Mouse (Mus musculus): ENCODE data around the gene Eif3m.
"Not testable (repeated sequence)": the region's sequence is repeated elsewhere in the genome, so short reads cannot be mapped to it uniquely, and the experiment has no call there.

The Eif3m gene

DNA sequence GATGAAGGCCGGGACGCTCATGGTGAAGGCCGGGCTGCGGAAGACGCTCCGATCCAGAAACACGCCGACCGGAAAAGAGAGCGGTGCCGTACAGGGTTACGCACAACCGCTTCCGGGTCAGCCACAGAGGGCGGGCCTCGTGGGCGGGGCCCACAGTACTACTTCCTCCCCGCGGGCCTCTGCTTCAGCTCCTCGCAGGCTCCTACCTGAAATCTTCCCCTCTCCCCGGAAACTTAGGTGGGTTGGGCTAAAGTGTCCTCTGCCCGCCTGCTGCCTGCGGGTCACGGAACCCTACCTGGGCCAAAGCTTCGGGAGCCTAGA lies at the start of gene Eif3m:
Gene Eif3m (minus strand): TSS at position 114 of the 321 bp plus-strand sequence.
- in situ Hi-C loops (cut with MboI; ENCODE audit: low sequenced_read_pairs) = no loop called here

DNA sequence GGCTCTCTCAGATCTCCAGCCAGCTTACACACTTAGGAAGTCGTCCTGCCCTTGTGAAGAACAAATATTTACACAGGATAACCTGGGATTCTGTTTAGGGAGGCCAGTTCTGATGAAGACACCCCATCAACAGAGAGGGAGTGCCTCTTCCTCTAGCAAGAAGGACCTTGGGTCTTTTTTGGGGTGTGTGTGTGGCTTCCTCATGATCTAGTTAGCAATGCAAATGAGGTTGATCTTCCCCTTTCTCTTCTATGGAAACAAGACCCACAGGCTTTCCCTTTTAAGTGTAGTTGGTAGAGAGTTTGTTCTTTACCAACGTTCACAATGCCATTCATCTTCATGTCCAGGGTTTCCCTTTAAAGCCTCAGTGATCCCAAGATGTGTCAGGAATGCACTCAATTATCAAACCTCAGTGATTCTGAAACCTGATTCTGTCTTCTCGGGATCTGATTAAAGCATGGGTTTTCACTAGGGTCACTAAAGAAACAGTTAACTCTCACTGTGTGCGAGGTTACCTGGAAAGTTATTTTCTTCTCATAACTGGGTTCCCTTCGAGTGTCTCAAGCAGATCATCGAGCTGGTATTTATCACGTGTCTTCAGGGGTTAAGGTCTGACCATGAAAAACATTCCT lies 46.0 kb upstream of the Eif3m start:
- in situ Hi-C loops (cut with MboI; ENCODE audit: low sequenced_read_pairs) = no loop called here

DNA sequence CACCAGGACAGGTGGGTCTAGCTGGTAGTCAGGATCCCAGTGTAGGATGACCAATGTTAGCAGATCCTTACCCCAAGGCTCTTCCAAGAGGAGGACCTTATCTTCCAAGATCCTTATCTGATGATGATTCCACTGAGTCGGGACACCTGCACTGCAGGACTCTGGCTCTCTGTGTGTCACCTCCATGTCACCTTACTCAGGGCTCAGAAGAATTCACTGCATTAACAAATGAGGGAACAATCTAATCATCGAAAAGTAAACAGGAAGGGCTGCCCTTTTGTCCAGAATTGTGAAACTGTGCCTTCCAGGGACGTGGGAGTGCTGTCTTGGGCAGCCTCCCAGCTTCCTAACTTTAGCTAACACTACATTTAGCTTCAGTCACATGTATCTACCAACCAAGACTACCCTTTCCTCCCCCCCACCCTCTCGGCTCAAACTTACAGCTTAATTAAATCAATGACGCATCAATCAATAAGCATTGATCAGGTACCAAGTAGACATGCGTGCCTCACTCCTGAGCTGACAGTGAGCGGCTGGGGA lies 41.8 kb upstream of the Eif3m start:
- in situ Hi-C loops (cut with MboI; ENCODE audit: low sequenced_read_pairs) = no loop called here

DNA sequence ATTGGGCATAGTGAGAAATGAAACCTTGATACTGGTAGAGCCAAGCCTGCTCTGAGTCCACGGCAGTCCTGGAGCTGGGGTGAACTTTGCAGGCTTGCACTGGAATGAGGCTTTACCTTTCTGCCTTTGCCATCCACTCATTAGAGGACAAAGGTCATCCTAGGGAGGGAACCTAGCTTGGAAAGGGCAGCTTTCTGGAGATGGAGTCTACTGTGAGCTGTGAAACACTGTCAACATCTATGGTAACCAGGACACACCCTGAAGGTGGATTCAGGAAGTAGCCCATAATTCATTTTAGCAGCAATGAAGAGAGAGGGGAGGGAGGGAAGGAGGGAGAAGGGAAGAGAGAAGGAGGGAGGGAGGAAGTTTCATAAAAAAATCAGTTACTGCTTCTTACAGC lies 38.6 kb upstream of the Eif3m start:
- in situ Hi-C loops (cut with MboI; ENCODE audit: low sequenced_read_pairs) = no loop called here

DNA sequence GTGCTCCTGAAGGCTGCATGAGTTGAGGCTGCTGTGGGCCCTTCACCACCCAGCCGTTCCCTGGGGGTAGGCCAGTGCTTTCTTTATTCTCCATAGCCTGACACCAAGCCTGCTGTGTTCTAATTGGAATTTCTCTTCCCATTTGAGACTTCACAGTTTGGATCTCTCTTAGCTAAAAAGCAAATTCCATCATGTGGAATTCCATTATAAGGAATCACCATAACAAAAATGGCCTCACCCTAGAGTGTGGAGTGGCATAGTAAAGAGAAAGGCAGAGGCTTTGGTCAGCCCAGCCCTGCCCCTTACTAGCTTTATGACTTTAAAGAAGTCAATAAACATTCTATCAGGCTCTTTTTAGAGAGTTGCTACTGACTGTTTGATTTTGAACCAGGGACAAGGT lies 31.4 kb upstream of the Eif3m start:
- in situ Hi-C loops (cut with MboI; ENCODE audit: low sequenced_read_pairs) = no loop called here

DNA sequence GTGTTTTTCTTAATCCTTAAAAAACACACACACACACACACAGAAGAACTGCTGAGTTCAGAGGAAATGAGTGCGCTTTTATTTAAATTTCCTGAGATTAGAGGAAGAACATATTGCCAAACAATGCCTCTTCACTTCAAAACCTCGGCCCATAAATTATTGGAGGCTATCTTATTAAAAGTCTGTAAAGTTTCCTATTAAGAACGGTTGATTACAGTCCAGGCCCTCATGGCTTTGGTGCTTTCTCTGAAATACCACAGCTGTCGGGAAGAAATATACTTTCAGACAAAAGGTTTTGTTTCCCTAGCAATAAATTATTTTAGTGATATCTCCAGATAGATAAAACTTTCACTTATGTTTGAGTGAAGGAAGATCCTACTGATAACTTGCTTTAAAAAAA lies 26.3 kb upstream of the Eif3m start:
- in situ Hi-C loops (cut with MboI; ENCODE audit: low sequenced_read_pairs) = no loop called here

DNA sequence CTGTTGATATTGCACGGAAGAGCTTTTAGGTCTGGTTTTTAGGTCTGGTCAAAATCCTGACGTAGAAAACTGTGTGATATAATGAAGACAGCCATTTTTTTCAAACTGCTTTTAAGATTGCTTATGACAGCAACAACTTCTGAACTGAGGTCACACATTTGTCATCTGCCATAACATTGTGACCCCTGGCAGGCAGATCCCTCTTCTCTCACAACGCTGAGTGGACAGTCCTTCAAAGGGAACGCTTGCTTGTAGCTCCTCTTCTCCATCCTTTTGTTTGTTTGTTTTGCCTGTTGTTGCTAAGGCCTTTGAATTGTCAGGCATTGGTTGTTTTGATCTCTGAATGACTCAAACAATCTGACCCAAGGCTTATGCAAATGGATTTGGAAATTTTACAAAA lies 24.0 kb upstream of the Eif3m start:
- in situ Hi-C loops (cut with MboI; ENCODE audit: low sequenced_read_pairs) = no loop called here

DNA sequence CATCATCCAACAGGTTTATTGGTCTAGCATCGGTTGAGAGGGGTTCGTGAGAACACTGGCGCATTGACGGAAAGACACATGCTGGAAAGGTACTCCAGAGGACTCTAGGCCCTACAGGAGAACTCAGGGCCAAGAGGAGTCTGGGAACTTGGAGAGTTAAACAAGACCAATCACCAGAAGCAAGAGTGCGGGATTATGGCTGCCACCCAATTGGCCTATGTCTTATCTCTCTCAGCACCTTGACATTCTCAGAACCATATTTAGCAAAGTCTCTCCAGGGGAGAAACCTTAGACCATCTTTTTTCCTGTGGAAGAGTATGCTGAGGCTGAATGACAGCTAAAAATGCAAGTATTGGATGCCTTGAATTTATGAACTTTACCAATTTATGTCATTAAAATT lies 22.0 kb upstream of the Eif3m start:
- in situ Hi-C loops (cut with MboI; ENCODE audit: low sequenced_read_pairs) = no loop called here

DNA sequence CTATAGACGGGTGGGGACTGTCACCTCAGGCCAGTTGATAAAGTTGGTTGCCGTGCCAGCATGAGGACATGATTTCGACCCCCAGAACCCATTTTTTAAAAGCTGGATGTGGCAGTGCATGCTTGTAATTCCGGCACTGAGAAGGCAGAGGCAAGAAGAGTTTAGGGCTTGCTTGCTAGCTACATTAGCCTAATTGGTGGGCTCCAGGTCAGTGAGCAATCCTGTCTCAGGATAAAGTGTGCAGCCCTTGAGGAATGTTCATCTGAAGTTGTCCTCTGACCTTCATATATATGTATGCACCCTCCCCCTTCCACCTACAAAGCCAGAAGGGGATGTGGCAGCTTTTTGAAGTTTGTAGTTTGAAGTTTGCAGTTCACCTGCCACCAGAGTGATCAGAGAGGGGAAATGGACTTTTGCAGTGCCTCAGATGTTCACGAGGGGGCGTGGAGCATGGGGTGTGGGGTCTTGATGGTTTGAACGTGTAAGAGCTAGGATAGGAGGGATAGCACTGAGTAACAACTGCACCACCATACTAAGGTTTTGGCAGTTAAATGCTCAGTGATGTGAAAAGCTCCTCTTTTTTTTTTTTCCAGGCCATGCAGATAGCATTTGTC lies 21.2 kb upstream of the Eif3m start:
- in situ Hi-C loops (cut with MboI; ENCODE audit: low sequenced_read_pairs) = no loop called here

DNA sequence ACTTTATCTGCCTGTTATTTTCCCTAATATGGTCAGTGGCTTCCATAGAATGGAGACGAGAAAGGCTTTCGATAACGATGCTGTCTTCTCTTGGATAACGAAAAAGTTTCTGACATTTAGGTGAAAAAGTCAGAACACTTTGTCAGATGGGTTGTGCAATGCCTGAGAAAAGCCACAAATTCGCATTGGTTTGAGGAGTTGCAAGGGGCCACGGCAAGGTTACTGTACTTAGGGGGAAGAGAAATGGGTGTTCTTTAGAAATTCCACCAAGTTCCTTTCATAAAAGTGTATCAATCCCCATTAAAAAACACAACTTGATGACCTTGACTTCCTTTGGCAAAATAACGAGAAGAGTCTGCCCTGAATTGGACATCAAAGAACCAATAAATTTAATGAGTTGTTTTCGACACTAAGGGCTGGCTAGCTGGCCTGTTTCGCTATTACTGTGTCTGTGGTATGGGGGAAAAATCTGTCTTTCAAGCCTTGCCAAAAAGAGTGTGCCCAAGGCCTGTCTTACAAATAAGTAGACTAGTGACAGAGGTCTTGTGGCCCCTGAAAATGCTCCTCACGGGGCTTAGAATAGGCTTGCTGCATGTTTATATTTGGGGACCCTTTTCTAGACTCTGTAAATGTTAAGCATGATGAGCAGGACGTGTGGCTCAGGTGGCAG lies 19.7 kb upstream of the Eif3m start:
- in situ Hi-C loops (cut with MboI; ENCODE audit: low sequenced_read_pairs) = no loop called here

DNA sequence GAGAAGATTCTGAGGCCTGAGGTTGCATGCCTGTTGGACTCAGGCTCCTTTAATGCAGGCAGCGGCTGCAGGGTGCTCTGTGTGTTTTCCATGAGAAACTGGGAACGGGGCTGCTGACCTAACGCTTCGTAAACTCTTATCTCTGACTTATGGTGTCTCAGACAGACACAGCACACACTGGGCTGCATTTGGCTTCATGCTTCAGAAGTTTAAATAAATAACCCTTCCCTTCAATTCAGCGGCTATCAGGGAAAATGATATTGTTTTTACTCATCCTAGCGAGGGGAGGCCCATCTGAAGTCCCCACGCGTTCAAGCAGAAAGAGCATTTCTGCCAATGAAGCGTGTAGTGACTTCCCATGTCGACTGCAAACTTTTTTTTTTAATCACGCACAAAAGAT lies 19.1 kb upstream of the Eif3m start:
- in situ Hi-C loops (cut with MboI; ENCODE audit: low sequenced_read_pairs) = no loop called here

DNA sequence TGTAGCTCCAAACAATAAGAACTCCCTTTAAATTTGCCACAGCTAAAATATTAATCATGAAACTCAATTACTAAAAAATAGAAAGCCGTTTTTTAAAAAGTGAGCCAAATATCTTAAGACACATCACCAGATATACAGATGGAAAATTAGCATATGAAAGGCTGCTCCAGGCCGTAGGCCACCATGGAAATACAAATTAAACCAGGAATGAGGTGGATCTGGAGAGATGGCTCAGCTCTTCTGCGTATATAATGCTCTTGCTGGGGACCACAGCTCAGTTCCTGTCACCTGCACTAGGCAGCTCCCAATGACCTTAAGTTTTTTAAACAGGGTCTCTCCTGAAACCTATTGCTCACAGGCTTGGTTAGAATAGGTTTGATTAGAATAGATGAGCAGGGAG lies 17.2 kb upstream of the Eif3m start:
- in situ Hi-C loops (cut with MboI; ENCODE audit: low sequenced_read_pairs) = no loop called here

DNA sequence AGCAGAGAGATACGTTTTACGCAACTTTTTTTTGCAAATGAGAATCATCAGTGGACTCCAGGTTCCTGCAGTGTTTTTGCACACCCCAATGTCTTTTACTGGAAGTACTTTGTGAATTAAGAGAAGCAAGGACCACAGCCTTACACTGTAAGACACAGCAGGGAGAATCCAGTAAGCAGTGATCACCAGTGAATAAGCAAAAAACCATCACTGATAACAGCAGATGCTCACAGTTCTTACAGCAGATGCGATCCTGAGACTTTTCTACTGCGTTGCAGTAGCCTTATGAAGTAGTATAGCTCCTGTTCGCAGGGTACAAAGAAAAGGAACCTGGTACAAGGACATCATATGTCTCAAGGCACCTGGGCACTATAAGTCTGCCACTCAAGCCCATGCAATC lies 13.6 kb upstream of the Eif3m start:
- in situ Hi-C loops (cut with MboI; ENCODE audit: low sequenced_read_pairs) = no loop called here

DNA sequence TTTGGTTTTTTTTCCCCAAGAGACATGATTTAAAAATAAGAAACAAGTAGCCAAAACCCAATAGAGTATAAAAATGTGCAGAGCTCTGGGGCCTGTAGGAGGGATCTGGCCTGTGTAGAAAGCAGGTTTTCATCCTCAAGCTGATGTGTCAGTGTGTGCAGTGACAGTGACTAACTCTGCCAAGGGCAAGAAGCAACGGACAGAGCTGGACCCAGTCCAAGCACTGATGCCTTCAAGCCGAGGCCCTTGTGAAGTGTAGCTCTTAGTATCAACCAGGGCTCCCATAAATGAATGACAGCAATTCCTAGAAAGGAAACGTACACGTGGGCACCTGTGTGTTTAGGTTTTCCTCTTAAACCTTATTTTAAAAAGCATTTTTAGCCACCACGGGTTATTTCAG lies 11.9 kb upstream of the Eif3m start:
- in situ Hi-C loops (cut with MboI; ENCODE audit: low sequenced_read_pairs) = no loop called here

DNA sequence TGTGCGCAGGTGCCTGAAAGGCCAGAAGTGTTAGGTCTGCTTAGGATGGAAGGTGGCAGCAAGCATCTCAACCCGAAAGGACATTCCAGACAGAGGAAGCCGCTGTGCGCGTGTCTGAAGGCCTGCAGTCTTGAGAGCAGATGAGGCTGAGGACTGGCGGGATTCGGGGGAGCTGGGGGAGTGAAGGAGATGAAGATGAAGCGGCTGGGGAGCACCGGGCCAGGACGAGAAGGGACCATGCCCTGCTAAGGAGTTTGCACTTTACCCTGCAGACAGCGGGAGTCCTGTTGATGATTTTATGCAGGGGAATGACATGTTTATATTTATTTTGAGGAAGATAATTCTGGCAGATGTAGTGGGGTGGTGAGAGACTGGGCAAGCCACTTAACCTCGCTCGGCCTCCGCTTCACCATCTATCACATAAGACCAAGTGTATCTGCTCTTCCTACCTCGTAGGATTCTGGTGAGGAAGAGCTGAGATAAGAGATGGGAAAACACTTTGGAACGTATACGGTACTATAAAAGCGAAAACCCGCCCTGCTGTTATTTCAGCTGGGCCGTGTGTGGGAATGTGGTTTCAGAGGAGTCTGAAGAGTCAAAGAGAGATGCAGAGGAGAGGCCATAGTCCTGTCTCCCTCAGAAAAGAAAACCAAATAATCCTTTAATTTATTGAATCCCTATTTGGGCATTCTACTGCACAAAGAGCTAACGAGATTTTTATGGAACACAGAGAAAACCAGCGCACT lies 10.2 kb upstream of the Eif3m start:
- in situ Hi-C loops (cut with MboI; ENCODE audit: low sequenced_read_pairs) = no loop called here

DNA sequence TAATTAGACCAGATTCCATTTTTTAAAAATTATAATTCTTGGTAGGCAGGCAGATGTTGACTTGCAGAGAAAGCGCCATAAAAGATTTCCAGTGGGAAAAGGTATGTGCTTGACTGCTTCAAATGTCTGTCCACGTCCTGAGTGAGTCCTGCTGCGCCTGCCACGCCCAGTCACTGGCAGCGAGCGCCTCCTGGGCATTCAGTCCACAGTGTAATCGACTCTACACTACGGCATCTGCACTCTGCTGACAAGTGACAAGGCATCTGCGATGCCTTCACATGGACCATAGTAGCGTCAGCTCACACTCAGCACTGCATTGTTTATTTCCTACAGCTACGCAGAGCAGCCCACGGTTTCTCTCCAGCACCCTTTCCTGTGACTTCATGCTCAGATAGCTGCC lies 8.7 kb upstream of the Eif3m start:
- in situ Hi-C loops (cut with MboI; ENCODE audit: low sequenced_read_pairs) = not testable (repeated sequence)

DNA sequence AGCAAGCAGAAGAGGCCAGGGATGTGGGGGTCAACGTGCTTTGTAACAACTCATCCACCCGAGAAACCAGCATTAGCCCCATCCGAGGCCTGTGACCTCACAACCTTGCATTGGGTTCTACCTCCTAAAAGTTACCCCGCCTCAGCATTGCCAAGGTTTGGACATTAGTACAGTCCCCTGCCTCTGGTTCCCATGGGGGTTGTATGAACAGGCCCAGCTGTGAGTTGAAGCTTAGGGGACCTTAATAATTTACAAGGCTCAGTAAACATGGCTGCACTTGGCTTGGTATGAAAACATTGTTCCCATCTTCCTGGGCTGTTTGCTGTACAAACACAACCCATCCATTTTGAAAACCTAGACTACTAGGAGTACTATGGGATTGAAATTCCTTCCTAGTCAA lies 6.9 kb upstream of the Eif3m start:
- in situ Hi-C loops (cut with MboI; ENCODE audit: low sequenced_read_pairs) = no loop called here

DNA sequence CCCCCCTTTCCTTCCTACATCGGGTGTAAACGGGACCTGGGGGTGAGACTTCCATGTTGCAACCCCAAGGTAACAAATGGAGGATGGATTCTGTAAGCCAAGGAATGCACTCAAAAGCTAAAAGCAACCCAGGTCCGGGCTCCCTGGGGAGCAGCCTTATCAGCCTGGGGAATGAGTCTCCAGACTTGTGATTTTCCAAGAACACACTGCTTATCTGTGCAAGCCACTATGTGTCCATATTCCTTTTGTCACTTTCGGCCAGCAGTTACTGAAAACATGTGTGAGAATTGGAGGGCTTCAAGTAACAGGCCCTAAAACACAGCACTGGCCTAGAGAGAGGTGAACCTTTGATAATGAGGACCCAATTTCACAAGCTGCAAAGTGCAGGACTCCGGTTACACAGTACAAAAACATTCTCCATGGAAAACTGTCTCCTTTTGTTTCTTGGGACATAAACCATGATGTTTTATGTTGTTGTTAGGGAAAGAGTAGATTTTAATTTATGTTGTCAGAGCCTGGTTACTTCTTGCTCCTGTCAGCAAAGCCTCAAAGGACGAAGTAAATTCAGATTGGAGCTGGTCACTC lies 6.2 kb upstream of the Eif3m start:
- in situ Hi-C loops (cut with MboI; ENCODE audit: low sequenced_read_pairs) = no loop called here

DNA sequence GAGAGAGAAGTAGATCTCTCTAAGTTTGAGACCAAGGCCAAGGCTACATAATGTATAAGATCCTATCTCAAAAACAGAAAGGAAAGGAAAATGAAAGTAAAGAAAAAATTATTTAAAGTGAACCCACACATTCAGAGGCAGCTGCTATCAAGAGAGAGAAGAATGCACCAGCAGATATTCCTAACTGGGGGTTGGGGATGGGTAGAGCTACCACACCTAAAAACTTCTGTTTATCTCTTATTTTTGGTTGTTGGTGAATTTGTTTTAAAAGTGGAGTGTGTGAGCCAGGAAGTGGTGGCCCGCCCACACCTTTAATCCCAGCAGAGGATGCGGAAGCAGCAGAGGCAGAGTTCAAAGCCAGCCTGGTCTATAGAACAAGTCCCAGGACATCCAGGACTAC lies 5.0 kb upstream of the Eif3m start:
- in situ Hi-C loops (cut with MboI; ENCODE audit: low sequenced_read_pairs) = no loop called here

DNA sequence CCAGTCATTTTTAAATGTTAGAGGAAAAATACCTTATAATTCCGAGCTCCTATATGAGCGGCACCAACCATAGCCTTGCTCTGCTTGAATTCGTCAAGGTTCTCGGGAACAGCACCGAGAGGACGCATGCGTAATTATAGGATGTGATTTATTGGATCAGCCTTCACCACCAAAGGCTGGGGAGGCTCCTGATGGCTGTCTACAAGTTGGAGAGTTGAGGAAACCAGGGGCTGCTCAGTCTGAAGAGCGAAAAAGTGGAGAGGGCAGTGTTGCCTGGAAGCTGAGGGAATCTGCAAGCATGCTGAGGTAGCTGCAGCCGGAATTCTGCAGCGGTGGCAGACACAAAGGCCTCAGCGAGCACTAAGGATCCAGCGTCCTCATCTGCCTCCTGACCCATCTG lies 4.4 kb upstream of the Eif3m start:
- in situ Hi-C loops (cut with MboI; ENCODE audit: low sequenced_read_pairs) = no loop called here

DNA sequence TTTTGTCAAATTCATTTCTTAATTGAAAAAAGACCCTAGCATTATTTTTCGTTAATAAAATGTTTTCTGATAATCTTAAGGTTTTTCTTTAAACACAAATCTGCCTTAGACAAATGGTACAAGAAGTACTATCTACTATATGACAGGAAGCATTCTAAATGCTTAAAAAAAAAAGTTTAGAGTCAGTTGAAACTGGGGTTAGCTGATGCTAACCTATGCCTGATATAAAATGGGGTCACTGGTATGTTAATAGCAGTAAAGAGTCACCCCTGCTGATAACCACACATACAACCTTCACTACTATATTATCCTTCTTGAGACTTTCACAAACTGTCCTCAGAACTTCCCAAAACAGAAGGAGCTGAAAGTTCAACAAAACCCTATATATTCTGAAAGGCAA lies 2.6 kb upstream of the Eif3m start:
- in situ Hi-C loops (cut with MboI; ENCODE audit: low sequenced_read_pairs) = no loop called here
